Mouse (Mus musculus) ES-Bruce4 (cell line): Measurements from ENCODE around the gene Brdt. TPM values are rescaled to one million over a fixed set of nuclear protein-coding genes. Genes with fewer than 3 reads are reported as not detected.
"Not testable (repeated sequence)": the region's sequence is repeated elsewhere in the genome, so short reads cannot be mapped to it uniquely, and the experiment has no call there.

ENCODE experiments used
- H3K27ac ChIP-seq: 2 replicates; pipeline ENCODE4 v1.5.1; 2012; ENCODE audit warnings: low read length, inconsistent platforms; ENCODE audit not compliant: insufficient read depth
- H3K27me3 ChIP-seq: 2 replicates; pipeline ENCODE4 v1.6.1; 2012; ENCODE audit warnings: mild to moderate bottlenecking, low read length, inconsistent platforms; ENCODE audit not compliant: control insufficient read depth, poor library complexity, insufficient read depth, severe bottlenecking
- H3K36me3 ChIP-seq: 2 replicates; pipeline ENCODE4 v1.6.1; 2012; ENCODE audit warnings: inconsistent platforms, mild to moderate bottlenecking, low read length, moderate library complexity; ENCODE audit not compliant: control insufficient read depth, poor library complexity, insufficient read depth, severe bottlenecking
- H3K4me1 ChIP-seq: one replicate; pipeline ENCODE4 v1.8.1; 2011; ENCODE audit warnings: low read length; ENCODE audit not compliant: control insufficient read depth, insufficient read depth
- H3K4me3 ChIP-seq: 2 replicates; pipeline ENCODE4 v1.5.1; 2011; ENCODE audit warnings: low read depth, mild to moderate bottlenecking, low read length
- H3K9ac ChIP-seq: 2 replicates; pipeline ENCODE4 v1.6.1; 2012; ENCODE audit warnings: low read depth, mild to moderate bottlenecking, inconsistent platforms; ENCODE audit not compliant: poor library complexity, severe bottlenecking
- H3K9me3 ChIP-seq: replicated peaks from 2 replicates; pipeline ENCODE4 v1.6.1; 2012; ENCODE audit warnings: mild to moderate bottlenecking, low read length, inconsistent platforms; ENCODE audit not compliant: control insufficient read depth, poor library complexity, insufficient read depth, severe bottlenecking
- CTCF ChIP-seq: IDR thresholded peaks from one replicate; pipeline ENCODE4 v1.8.1; 2011; ENCODE audit warnings: low read depth, low read length
- EP300 ChIP-seq: IDR thresholded peaks from 2 replicates; pipeline ENCODE4 v1.6.1; 2011; ENCODE audit warnings: low read depth, low read length; ENCODE audit not compliant: insufficient read depth
- POLR2A ChIP-seq: IDR thresholded peaks from one replicate; pipeline ENCODE4 v1.8.1; 2011; ENCODE audit warnings: low read length; ENCODE audit not compliant: insufficient read depth
- polyA plus RNA-seq: library from polyadenylated mRNA; stranded (reverse); fragments of >200 nt; gene quantifications from 2 replicates; pipeline ENCODE4 v1.2.4, GENCODE M21; 2011; ENCODE audit warnings: low read depth; ENCODE audit not compliant: missing spikeins, insufficient read depth, insufficient read length

Gene Brdt
- polyA plus RNA-seq, 1 experiment: 0.82 TPM

DNA sequence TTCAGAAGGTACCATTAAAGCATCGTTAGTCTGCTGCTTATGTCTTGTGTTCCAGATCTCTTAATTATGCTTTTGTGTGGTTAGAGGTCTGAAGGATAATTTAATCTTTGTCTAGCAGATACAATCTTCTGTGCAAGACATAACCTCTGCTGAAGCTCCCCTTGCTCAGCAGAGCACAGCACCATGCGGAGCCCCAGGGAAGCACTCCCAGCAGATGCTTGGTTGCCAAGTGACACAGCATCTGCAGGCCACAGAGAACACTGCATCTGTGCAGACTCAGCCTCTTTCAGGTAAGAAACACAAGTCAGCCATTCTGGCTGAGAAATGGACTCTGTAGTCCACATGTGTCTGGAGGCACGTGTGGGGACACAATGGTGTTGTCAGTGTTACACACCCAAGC, 39.1 kb downstream of the Brdt start:
- H3K36me3 ChIP-seq: no peaks in the 10 kb centered on the region

DNA sequence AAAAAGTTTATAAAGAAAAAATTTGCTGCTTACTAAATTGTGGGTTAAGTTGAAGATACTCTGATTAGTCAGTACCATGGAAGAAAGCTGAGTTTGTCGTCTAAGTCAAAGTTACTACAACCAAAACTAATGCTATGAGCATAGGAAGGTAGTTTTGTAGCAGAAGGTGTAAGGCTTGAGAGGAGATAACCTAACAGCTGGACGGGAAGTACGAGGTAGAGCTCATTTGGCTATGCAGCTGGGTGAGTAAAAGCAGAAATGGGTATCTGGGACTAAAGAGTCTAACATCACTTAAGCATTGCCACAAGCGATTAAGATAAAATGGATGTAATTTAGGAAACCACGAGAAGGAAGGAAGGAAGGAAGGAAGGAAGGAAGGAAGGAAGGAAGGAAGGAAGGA, 40.4 kb downstream of the Brdt start:
- H3K4me1 ChIP-seq: no peaks in the 10 kb centered on the region
- no peaks in the 10 kb centered on the region for H3K27me3 ChIP-seq
- no peaks in the 10 kb centered on the region for H3K36me3 ChIP-seq
- no peak overlapping the region for H3K27ac ChIP-seq
- H3K4me3 ChIP-seq: no peak overlapping the region
- H3K9ac ChIP-seq: no peak overlapping the region
- TF ChIP-seq CTCF: no peak
- TF ChIP-seq EP300: no peak
- TF ChIP-seq POLR2A: no peak
- H3K9me3 ChIP-seq: no peaks in the 10 kb centered on the region

More for the DNA sequence above, 39.1 kb downstream of the Brdt start:
- Histone ChIP-seq H3K9ac (no peak overlapping the region), H3K9me3 (no peaks in the 10 kb centered on the region), H3K27me3 (no peaks in the 10 kb centered on the region), H3K4me3 (no peak overlapping the region), H3K4me1 (no peaks in the 10 kb centered on the region), H3K27ac (no peak overlapping the region)
- TF ChIP-seq CTCF (no peak), POLR2A (no peak), EP300 (no peak)

GRCm38 (mm10) chr5:107373256-107373655, 42.3 kb downstream of the Brdt start:
- no peaks in the 10 kb centered on the region for H3K36me3 ChIP-seq
- no peak for TF ChIP-seq POLR2A
- TF ChIP-seq CTCF: no peak
- no peak for TF ChIP-seq EP300
- no peak overlapping the region for H3K9ac ChIP-seq
- H3K4me1 ChIP-seq: no peaks in the 10 kb centered on the region
- no peak overlapping the region for H3K4me3 ChIP-seq
- no peaks in the 10 kb centered on the region for H3K9me3 ChIP-seq
- no peaks in the 10 kb centered on the region for H3K27me3 ChIP-seq
- no peak overlapping the region for H3K27ac ChIP-seq

DNA sequence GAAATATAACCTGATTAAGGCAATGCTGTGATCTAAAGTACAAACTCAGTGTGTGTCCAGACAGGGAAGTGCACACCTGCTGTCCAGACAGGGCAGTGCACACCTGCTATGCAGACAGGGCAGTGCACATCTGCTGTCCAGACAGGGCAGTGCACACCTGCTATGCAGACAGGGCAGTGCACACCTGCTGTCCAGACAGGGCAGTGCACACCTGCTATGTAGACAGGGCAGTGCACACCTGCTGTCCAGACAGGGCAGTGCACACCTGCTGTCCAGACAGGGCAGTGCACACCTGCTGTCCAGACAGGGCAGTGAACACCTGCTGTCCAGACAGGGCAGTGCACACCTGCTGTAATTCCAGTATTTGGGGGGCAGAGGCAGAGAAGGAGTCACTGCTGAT, 55.5 kb downstream of the Brdt start:
- H3K9me3 ChIP-seq, H3K27me3 ChIP-seq, H3K4me1 ChIP-seq, H3K36me3 ChIP-seq, H3K9ac ChIP-seq, H3K4me3 ChIP-seq, H3K27ac ChIP-seq: not testable (repeated sequence)

DNA sequence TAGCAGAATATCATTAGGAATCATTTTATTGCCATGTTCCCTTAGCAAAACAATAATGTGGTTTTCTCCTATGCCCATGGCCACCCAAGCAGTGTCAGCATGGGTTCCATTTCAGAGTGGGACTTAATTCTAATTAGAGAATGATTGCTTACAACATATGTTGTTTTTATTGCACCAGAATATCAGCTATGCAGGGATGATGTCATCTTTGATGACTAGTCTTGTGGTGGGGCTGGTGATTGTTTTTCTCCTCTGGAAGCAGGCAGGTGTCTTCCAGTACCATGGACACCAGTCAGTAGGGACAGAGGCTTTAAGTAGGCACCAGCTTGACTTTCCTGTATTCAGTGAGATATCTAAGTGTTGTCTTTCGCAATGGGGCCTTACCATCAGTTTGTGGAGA, 56.8 kb downstream of the Brdt start:
- H3K27me3 ChIP-seq: no peaks in the 10 kb centered on the region

GRCm38 (mm10) chr5:107389373-107389772, 58.4 kb downstream of the Brdt start:
- Histone ChIP-seq H3K4me3 (no peak overlapping the region), H3K9me3 (no peaks in the 10 kb centered on the region), H3K27ac (no peak overlapping the region), H3K27me3 (no peaks in the 10 kb centered on the region), H3K4me1 (no peaks in the 10 kb centered on the region), H3K9ac (no peak overlapping the region), H3K36me3 (no peaks in the 10 kb centered on the region)
- TF ChIP-seq CTCF (no peak), EP300 (no peak), POLR2A (no peak)

More for the DNA sequence above, 56.8 kb downstream of the Brdt start:
- Histone ChIP-seq H3K9ac (no peak overlapping the region), H3K4me3 (no peak overlapping the region), H3K9me3 (no peaks in the 10 kb centered on the region), H3K4me1 (no peaks in the 10 kb centered on the region), H3K27ac (no peak overlapping the region), H3K36me3 (no peaks in the 10 kb centered on the region)
- TF ChIP-seq POLR2A (no peak), CTCF (no peak), EP300 (no peak)

GRCm38 (mm10) chr5:107394437-107394836, 63.5 kb downstream of the Brdt start:
- Histone ChIP-seq H3K27ac (no peak overlapping the region), H3K27me3 (no peaks in the 10 kb centered on the region), H3K4me3 (no peak overlapping the region), H3K9me3 (no peaks in the 10 kb centered on the region), H3K4me1 (no peaks in the 10 kb centered on the region), H3K9ac (no peak overlapping the region), H3K36me3 (no peaks in the 10 kb centered on the region)
- TF ChIP-seq EP300 (no peak), POLR2A (no peak), CTCF (no peak)
